Mouse (Mus musculus): ENCODE data around the gene Camsap3. TPM values are rescaled to one million over a fixed set of nuclear protein-coding genes. Genes with fewer than 3 reads are reported as not detected.
A peak's percentile ranks its signal among the peaks of the same experiment; 100 is the strongest.

Gene Camsap3
- total RNA-seq, 2 experiments from 2014 or later = 45.8 to 45.9 TPM

DNA sequence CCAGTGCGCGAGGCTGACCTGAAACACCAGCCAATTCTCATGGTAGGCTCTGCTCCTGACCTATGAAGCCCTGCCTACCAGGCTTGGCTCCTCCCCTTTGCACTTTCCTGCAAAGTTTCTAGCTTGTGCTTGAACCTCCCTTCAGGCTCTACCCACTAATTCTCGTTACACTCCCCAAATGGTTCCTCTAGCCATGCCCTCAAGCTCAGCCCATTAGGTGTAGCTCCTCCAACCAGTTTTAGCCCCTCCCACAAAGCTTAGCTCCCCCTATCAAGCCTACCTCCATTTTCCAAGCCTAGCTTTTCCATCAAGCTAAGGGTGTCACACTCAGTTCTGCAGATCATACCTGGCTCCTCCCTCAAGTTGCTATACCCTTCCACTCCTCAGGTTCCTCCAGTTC lies 11.0 kb downstream of the Camsap3 start:
- intact Hi-C loops (cut with DNase I) = no loop called here
- no peak for DNase-seq (ENCODE audit: low spot score in 2 of 2)

GRCm38 (mm10) chr8:3599219-3599618 lies 12.1 kb downstream of the Camsap3 start:
- intact Hi-C loops (cut with DNase I) = no loop called here
- no peak for DNase-seq (ENCODE audit: low spot score in 2 of 2)

DNA sequence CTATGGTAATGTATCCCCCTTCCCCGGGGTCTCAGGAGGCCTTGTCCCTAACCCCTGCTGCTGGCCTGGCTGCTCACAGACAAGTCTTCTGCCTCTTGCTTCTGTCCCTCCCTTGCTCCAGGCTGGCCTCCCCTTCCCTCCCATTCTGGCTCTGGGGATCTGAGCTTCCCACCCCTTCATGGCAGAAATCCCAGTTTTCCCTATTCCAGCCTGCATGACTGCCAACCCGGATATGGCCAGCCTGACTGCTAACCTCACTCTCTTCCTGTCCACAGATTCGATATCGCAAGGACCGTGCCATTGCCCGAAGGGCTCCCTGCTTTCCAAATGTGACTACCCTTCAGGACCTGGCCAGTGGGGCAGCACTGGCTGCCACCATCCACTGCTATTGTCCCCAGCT lies 13.3 kb downstream of the Camsap3 start:
- DNase-seq (ENCODE audit: low spot score in 2 of 2) = no peak
- intact Hi-C loops (cut with DNase I) = no loop called here

DNA sequence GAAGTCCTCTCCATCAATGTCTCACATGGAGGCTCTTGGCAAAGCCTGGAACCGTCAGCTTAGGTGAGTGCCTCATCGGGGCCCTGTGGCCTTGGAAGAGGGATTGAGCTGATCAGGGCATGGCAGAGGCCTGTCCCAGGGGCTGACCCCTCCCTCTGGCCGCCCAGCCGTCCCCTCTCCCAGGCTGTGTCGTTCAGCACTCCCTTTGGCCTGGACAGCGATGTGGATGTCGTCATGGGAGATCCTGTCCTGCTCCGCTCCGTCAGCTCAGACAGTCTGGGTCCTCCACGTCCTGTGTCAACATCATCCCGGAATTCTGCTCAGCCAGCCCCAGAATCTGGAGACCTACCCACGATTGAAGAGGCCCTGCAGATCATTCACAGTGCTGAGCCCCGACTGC lies 16.3 kb downstream of the Camsap3 start:
- no peak for DNase-seq (ENCODE audit: low spot score in 2 of 2)
- intact Hi-C loops (cut with DNase I) = no loop called here

DNA sequence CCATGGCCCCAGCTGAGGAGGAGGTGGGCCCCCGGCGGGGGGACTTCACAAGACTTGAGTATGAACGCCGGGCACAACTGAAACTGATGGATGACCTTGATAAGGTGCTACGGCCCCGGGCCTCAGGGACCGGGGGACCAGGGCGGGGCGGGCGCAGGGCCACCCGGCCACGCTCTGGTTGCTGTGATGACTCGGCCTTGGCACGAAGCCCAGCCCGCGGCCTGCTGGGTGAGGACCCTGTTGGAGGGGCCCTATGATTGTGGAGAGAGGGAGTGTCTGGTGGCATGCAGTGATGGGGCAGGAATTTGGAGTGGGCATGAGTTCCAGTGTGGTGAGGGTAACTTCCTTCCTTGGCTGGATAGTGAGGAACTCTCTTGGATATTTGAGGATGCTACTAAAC lies 19.5 kb downstream of the Camsap3 start:
- no peak for DNase-seq (ENCODE audit: low spot score in 2 of 2)
- intact Hi-C loops (cut with DNase I) = no loop called here

- intact Hi-C loops (cut with DNase I) = no loop called here
- no peak for DNase-seq (ENCODE audit: low spot score in 2 of 2)
These were observed 20.7 kb downstream of the Camsap3 start for GRCm38 (mm10) chr8:3607822-3608221.

DNA sequence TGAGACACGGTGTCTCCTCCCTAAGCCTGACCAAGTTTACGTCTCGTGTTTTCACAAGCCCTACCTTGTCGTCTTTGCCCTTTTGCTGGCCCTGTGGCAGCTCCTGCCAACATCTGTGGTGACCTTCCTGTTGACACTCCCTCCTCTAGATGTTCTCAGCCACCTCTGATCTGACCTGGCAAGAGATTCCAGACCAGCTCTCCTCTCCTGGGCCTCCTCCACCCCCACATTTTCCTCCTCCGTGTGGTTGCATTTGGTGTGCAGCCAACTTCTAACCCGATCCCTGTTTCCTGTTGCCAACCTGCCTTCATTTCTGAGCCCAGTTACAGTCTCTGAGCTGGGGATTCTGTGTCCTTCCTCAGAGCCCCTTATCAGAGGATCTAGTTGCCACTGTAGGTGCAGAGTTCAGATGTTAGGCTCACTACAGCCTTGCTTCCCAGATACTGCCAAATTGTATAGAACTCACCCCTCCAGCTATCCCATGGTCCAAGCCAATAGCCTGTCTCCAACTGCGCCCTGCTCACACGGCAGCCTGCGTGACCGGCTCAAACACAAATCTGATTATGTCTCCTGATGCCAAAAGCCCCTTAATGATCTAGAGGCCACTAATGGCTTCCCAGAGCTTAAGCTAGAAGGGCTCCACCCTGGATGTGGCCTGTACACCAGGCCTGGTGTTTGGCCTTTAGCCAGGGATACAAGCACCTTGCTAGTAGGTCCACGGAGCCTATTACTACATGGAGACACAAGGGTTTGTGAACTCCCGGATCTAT lies 22.1 kb downstream of the Camsap3 start:
- intact Hi-C loops (cut with DNase I) = no loop called here
- DNase-seq (ENCODE audit: low spot score in 2 of 2) = no peak

DNA sequence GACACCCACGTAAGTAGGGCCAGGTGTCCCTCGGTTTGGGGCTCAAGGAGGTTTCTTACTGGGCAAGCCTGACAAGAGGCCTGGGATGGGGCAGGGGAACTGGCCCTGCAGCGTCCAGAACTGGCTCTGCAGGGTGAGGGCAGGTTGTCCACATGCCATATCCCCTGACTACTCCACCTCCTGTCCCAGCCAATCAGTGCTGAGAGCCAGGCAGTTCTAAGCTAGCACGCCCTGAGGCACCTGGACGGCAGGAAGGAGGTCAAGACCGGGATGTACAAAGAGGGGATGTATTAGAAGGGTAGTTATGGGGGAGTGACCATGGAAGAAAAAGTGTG lies 22.7 kb downstream of the Camsap3 start:
- DNase-seq (ENCODE audit: low spot score in 2 of 2) = no peak
- intact Hi-C loops (cut with DNase I) = no loop called here

- peak; percentile 99 to 100 for DNase-seq (ENCODE audit: low spot score in 2 of 2)
- intact Hi-C loops (cut with DNase I) = loop anchor here (2.0 kb wide), 1 partner anchor 55 kb away; the partner anchor contains the start of gene Trappc5
These were observed 34.3 kb downstream of the Camsap3 start, which contains the start of the genes Xab2 and Pet100 for GRCm38 (mm10) chr8:3621199-3621970. Gene Xab2, minus strand, starts transcription at chr8:3621316. Gene Pet100, plus strand, starts transcription at chr8:3621548.

- DNase-seq (ENCODE audit: low spot score in 2 of 2) = no peak
- intact Hi-C loops (cut with DNase I) = no loop called here
These were observed 35.0 kb downstream of the Camsap3 start for GRCm38 (mm10) chr8:3622119-3622518.

DNA sequence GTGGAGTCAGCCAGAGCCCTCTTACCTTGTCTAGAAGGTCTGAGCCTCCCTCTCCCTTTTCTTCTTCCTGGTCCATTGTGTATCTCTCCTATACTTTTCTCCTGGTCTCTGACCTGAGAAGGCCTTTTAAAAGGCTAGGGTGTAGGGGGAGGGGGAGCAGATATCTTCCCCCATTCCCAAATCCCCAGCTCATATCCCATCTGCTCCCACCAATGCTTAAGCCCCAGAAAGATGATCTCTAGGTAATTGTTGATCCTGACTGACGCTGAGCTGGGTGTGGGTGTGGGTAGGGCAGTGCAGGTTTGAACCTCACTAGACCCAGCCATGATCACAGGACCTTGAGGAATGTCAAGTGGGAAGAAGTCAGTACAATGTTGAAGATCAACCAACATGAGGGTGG lies 38.4 kb downstream of the Camsap3 start, which contains the start of gene Pcp2:
TSS of gene Pcp2 (minus strand) at position 101 of the 400 bp plus-strand sequence.
- no peak for DNase-seq (ENCODE audit: low spot score in 2 of 2)
- intact Hi-C loops (cut with DNase I) = no loop called here

GRCm38 (mm10) chr8:3626971-3627370 lies 39.9 kb downstream of the Camsap3 start:
- intact Hi-C loops (cut with DNase I) = no loop called here

DNA sequence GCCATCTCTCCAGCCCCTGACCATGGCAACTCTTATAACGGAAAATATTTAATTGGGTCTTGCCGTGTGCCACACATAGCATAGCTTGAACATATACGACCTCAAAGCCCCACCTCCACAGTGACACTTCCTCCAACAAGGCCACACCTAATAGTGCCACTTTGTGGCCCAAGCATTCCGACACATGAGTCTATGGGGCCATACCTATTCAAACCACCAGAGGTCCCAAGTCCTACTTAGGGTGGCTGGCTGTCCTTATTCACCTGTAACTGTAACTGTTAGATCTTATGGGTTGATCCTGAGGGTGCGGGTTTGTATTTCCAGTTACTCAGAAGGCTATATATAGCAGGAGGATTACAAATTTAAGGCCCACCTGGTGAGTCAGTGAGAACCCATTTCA lies 40.9 kb downstream of the Camsap3 start:
- DNase-seq (ENCODE audit: low spot score in 2 of 2) = peak; percentile 55 to 61
- intact Hi-C loops (cut with DNase I) = no loop called here

More at GRCm38 (mm10) chr8:3626971-3627370, 39.9 kb downstream of the Camsap3 start:
- no peak for DNase-seq (ENCODE audit: low spot score in 2 of 2)

DNA sequence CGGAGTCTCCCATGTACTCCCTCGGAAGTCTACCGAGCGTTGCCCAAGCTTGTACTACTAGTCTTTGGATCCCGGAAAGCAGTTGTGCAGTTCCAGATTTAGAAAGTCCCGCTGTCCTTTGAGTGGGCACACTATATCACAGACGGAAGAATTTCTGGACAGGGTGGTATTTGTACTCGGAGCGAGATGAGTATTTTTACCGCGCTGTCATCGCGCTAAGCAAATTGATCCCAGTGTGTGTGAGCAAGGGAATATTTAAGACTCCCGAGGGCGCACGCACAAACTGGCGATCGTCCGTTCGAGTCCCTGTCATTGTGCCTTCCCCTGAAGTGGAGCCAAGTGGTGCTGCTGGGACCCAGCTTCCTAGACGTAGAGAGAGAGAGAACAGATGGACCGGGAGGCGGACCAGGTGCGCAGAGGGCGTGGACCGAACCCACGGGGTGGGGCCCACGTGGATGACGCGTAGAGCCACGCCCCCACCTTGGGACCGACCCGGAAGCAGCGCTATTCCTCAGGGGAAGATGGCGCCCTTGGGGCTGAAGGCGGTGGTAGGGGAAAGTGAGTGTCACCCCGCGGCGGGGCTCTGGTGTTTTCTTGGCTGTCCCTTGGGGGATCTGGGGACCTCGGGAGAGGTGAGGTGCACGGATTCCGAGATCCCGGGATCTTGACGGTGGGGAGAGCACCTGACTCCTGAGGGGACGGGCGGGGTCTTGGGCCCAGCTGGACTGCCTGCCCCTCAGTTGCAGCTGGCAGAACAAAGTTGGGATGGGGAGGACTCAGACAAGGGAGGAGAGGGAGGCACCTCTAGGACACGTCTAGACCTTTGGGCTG lies 43.8 kb downstream of the Camsap3 start, which contains the start of gene Stxbp2:
TSS of gene Stxbp2 (plus strand) at position 309 of the 831 bp plus-strand sequence.
- DNase-seq (ENCODE audit: low spot score in 2 of 2) = peak; percentile 65 to 85
- intact Hi-C loops (cut with DNase I) = no loop called here

- intact Hi-C loops (cut with DNase I) = no loop called here
- no peak for DNase-seq (ENCODE audit: low spot score in 2 of 2)
These were observed 44.4 kb downstream of the Camsap3 start for GRCm38 (mm10) chr8:3631478-3631875.

GRCm38 (mm10) chr8:3645804-3646203 lies 58.7 kb downstream of the Camsap3 start:
- intact Hi-C loops (cut with DNase I) = no loop called here
- peak in 1 of 2 experiments; percentile 33 for DNase-seq (ENCODE audit: low spot score in 2 of 2)

DNA sequence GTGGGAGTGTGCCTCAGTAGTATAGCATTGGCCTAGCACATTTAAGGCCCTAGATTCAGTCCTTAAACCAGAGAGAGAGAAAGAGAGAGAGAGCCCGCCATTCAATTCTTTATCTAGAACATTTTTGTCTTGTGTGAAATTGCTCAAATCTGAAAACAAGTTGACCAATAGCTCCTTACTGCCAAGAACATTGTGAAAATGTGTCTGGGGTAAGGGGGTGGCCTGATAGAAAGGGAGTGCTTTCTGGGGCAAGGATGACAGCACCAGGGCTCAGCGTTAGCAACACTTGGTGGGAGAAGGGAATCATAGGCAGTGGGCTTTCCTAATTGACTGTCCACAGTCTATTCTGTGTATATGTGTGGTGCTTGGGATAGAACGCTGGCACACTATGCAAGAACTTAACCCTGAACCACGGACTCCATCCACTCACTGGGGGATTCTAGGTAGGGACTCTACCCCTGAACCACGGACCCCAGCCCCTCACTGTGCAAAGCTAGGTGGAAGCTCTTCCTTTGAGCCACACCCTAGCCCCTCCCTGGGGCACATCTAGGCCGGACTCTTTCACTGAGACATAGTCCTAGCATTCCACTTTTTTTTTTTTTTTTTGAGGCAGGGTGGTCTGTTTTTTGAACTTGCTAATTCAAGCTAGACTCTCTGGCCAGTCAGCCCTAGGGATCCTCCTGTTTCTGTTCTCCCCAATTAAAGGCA lies 59.9 kb downstream of the Camsap3 start:
- no peak for DNase-seq (ENCODE audit: low spot score in 2 of 2)

DNA sequence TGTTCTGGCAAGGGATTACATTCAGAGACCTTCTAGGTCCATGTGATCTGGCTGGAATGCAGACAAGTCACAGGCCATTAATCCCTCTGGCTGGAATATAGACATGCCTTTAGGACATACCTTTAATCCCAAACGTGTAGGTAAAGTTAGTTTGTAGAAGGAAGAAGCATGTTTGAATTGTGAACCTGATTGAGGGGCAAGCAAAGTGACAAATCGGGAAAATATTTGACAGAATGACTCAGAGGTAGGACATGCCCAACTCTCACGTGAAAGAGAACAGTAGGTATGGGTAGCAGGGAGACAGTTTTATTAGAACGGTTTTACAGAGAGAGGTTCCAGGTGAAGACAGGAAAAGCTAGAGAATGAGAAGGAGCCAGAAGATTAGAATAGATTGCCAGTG lies 60.5 kb downstream of the Camsap3 start:
- DNase-seq (ENCODE audit: low spot score in 2 of 2) = no peak
- intact Hi-C loops (cut with DNase I) = no loop called here

More for the DNA sequence above, 59.9 kb downstream of the Camsap3 start:
- intact Hi-C loops (cut with DNase I) = no loop called here

DNA sequence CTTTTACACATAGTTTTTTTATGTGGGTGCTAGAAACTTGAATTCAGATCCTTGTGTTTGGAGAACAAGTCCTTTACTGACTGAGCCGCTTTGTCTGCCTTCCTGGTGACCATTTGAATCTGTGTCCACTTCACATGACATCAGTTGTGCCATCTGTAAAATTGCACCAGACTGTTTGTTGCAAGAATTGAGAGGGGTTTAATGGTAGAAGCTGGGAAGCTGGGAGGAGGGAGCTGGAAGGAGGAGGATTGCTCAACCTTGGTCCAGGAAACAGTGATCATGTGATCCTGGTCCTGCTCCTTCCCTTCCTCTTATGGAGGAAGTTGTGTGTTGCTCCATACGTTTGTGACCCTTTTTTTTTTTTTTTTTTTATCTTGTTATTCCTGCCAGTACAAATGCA lies 61.2 kb downstream of the Camsap3 start:
- intact Hi-C loops (cut with DNase I) = no loop called here
- no peak for DNase-seq (ENCODE audit: low spot score in 2 of 2)

Measured in left cerebral cortex, postnatal 14 days (tissue).